In the genomic region with DNA sequence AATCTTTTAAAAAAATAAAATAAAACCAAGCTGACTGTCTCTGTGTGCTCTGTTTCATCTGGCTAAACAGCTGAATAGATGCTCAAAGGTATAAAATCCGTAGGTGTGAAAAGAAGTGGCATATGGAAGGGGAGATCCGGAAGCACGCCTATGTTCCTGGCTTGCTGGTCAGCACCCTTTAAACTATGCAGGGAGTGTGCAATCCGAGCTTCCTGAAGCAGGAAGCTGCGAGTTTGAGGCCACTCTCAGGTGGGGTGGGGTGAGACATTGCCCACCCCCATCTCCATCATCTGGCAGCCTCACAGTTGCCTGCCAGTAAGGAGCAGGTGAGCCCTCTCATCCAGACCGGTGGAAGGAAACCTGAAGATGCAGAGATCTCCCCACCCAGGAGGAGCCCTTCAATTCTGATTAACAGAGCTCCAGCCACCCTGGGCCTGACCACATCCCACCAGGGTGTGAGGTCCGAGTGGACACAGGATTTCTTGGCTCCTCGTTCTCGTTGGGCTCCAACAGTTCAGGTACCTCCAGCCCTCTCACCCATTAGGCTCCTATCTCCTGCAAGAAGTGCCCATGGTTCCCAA, we compare ENCODE assay signal across 8 mouse cellular contexts. TPM values are rescaled to one million over a fixed set of nuclear protein-coding genes. Genes with fewer than 3 reads are reported as not detected.
DNase-seq lines count a peak whose midpoint lies in the region; ATAC-seq and TF ChIP-seq lines count a peak whose summit lies in the region.

A gene (plus strand): TSS at position 557 of the 581 bp plus-strand sequence.

- no peak for TF ChIP-seq EP300 in heart, postnatal 0 days (IDR thresholded peaks at IDR 0.05; ENCODE audit: low read depth)

- peak within 1 kb of the TSS; percentile 94 for H3K4me2 ChIP-seq in heart, embryonic 11.5 days
- peak within 1 kb of the TSS; percentile 90 for H3K4me2 ChIP-seq in heart, postnatal 0 days (ENCODE audit: low read depth, low read length)

- H3K9ac ChIP-seq in heart, embryonic 11.5 days (ENCODE audit: low read depth, low read length): peak within 1 kb of the TSS; percentile 88
- peak within 1 kb of the TSS; percentile 76 for H3K9ac ChIP-seq in heart, postnatal 0 days (replicated peaks; ENCODE audit: low read depth, low read length)

- H3K4me3 ChIP-seq in heart, embryonic 11.5 days (ENCODE audit: low read depth, low read length): peak within 1 kb of the TSS; percentile 74
- H3K4me3 ChIP-seq in G1E (ENCODE audit: low read depth, low read length) (peak within 1 kb of the TSS; percentile 72), macrophage (ENCODE audit: inconsistent target) (peak within 1 kb of the TSS; percentile 68)
- peak within 1 kb of the TSS; percentile 64 for H3K4me3 ChIP-seq in heart, postnatal 0 days (ENCODE audit: low read depth, low read length)

- 0 out of 2 replicates have a peak, but pooled peaks cover 5% of the 10 kb centered on the region for H3K36me3 ChIP-seq in heart, embryonic 11.5 days (ENCODE audit: control insufficient read depth, insufficient read depth, low read length)
- peaks cover 30% of the 10 kb centered on the region for H3K36me3 ChIP-seq in G1E (replicated peaks)
- H3K36me3 ChIP-seq in heart, postnatal 0 days (replicated peaks; ENCODE audit: control insufficient read depth, insufficient read depth, low read length): peaks cover 4% of the 10 kb centered on the region; the same call in 1 of the 2 replicates
- H3K36me3 ChIP-seq in macrophage (ENCODE audit: inconsistent target): no peaks in the 10 kb centered on the region

- peaks cover 8% of the 10 kb centered on the region; the same call in 1 of the 2 replicates for H3K79me2 ChIP-seq in macrophage (ENCODE audit: inconsistent target)

- TF ChIP-seq CTCF in G1E (IDR thresholded peaks at IDR 0.05; ENCODE audit: low read depth, low read length): no peak
- no peak for TF ChIP-seq CTCF in heart, postnatal 0 days (IDR thresholded peaks at IDR 0.05; ENCODE audit: low read depth)

- ATAC-seq in heart, embryonic 11.5 days (replicated peaks; ENCODE audit: insufficient number of reproducible peaks, low FRiP score, low TSS enrichment): no peak; the same call in 1 of the 2 replicates
- ATAC-seq in G1E (ENCODE audit: extremely low read depth, insufficient number of reproducible peaks, low FRiP score, poor library complexity, severe bottlenecking): no peak
- ATAC-seq in heart, postnatal 0 days (ENCODE audit: insufficient read depth, low read depth): no peak

- WGBS in heart, embryonic 11.5 days (ENCODE audit: insufficient replicate concordance): 21% methylated on average over 9 of the region's 9 CpGs
- 17% methylated on average over 9 of the region's 9 CpGs for WGBS in heart, postnatal 0 days
- WGBS in macrophage (ENCODE audit: missing documents): 23% methylated on average over 9 of the region's 9 CpGs

- peak within 1 kb of the TSS; percentile 96 for H3K27ac ChIP-seq in heart, embryonic 11.5 days (ENCODE audit: low read depth, low read length)
- peak within 1 kb of the TSS; percentile 96 for H3K27ac ChIP-seq in heart, postnatal 0 days (ENCODE audit: low read depth)
- peak within 1 kb of the TSS; percentile 81 for H3K27ac ChIP-seq in macrophage

- no peaks in the 10 kb centered on the region for H3K9me3 ChIP-seq in heart, embryonic 11.5 days (replicated peaks; ENCODE audit: control insufficient read depth, low read length)
- no peaks in the 10 kb centered on the region for H3K9me3 ChIP-seq in G1E (replicated peaks)
- H3K9me3 ChIP-seq in heart, postnatal 0 days (replicated peaks; ENCODE audit: control insufficient read depth, low read length): no peaks in the 10 kb centered on the region

- DNase-seq in heart, adult 9 months (ENCODE audit: low spot score in 2 of 2): no peak
- no peak for DNase-seq in G1E (ENCODE audit: low spot score)
- no peak for DNase-seq in heart, postnatal 0 days (ENCODE audit: low spot score)
- DNase-seq in layer of hippocampus, postnatal 25 days (ENCODE audit: extremely low spot score in 1 of 2, low spot score in 1 of 2): no peak
- DNase-seq in left cerebral cortex, adult 11 months (ENCODE audit: low spot score): no peak
- no peak for DNase-seq in cerebellum, postnatal 4 days (ENCODE audit: low spot score in 2 of 2)

- H3K4me1 ChIP-seq in heart, embryonic 11.5 days (ENCODE audit: control insufficient read depth, insufficient read depth, low read length): peaks cover 19% of the 10 kb centered on the region
- peaks cover 40% of the 10 kb centered on the region for H3K4me1 ChIP-seq in G1E (ENCODE audit: insufficient read depth, low read depth, low read length)
- H3K4me1 ChIP-seq in heart, postnatal 0 days (ENCODE audit: control insufficient read depth, insufficient read depth): peaks cover 16% of the 10 kb centered on the region

- no peaks in the 10 kb centered on the region for H3K27me3 ChIP-seq in heart, embryonic 11.5 days (ENCODE audit: control insufficient read depth, insufficient read depth, low read length)
- H3K27me3 ChIP-seq in G1E (ENCODE audit: insufficient read depth, low read length): peaks cover 6% of the 10 kb centered on the region; the same call in 1 of the 2 replicates
- no peaks in the 10 kb centered on the region for H3K27me3 ChIP-seq in heart, postnatal 0 days (ENCODE audit: control insufficient read depth, insufficient read depth, low read length)

RNA-seq across cellular contexts. Expression of the gene that starts here (rescaled TPM):
- polyA plus RNA-seq in heart, embryonic 11.5 days (2014; fragmentation: Nextera tagmentation; extraction: Ambion mirVana): 21.1 and 22.0 TPM in 2 replicates
- total RNA-seq in G1E (2014; fragmentation: Nextera tagmentation) (58.2 and 59.0 TPM in 2 replicates), G1E (2017) (22.3 and 22.8 TPM in 2 replicates)
- polyA plus RNA-seq in G1E (2012) (71.0 and 73.9 TPM in 2 replicates), macrophage (2018) (2.4 to 2.6 TPM in 2 of 3 replicates, not detected in the other)
- 16.2 and 19.1 TPM in 2 replicates for total RNA-seq in heart, postnatal 0 days (2014; rRNA removed; ENCODE audit: low replicate concordance)
- polyA plus RNA-seq in heart, postnatal 0 days (2015; fragmentation: Nextera tagmentation; extraction: Ambion mirVana): 7.0 and 8.1 TPM in 2 replicates
- 10 to 100 TPM in 3 of 26 experiments, 1 to 10 TPM in 22, under 1 TPM in 1; 1.00 to 24.6 (median 3.1) TPM for total RNA-seq in macrophage (2018; cell fraction: chromatin; rRNA removed)
- 1 to 10 TPM in 7 of 26 experiments, under 1 TPM in 18, not detected in 1; 0.08 to 2.0 (median 0.55) TPM for total RNA-seq in macrophage (2018; cell fraction: cytosol; rRNA removed)
- 10 to 100 TPM in 1 of 26 experiments, 1 to 10 TPM in 18, under 1 TPM in 5, not detected in 2; 0.35 to 12.5 (median 1.5) TPM for total RNA-seq in macrophage (2018; cell fraction: nucleus; rRNA removed)
- under 1 TPM; 0.63 to 0.69 TPM for total RNA-seq in layer of hippocampus, postnatal 25 days (2021)

Comparison
In these comparisons a context has a peak if more than half of its experiments do, and no peak if none do; other contexts are left out.
1. RNA of the gene that starts here (total RNA-seq): 22.3 to 59.0 TPM in G1E and 16.2 to 19.1 TPM in heart, postnatal 0 days; 0.63 to 0.69 TPM in layer of hippocampus, postnatal 25 days; every median in the first group is over 10 times any median in the second.
2. Peak in every context shown above with its lines, with median percentiles within 50 percentile points of each other: H3K27ac ChIP-seq and H3K4me3 ChIP-seq.